Mouse (Mus musculus) hindbrain, embryonic 16.5 days (tissue): ENCODE measurements around the gene Mycbp. TPM values are rescaled to one million over a fixed set of nuclear protein-coding genes. Genes with fewer than 3 reads are reported as not detected.
"Not testable (repeated sequence)": the region's sequence is repeated elsewhere in the genome, so short reads cannot be mapped to it uniquely, and the experiment has no call there.

Experiments
- ATAC-seq: fragments of 200-750 bp; cut with Nextera tagmentation; 2 replicates; pipeline ENCODE4 v1.8.0; 2017; ENCODE audit warnings: moderate TSS enrichment, moderate library complexity
- H3K27ac ChIP-seq: fragments of 300-500 bp; sonication (generic); 2 replicates; pipeline ENCODE4 v1.5.1; 2014; ENCODE audit warnings: low read depth, mild to moderate bottlenecking, control low read depth, low read length, moderate library complexity
- H3K27me3 ChIP-seq: fragments of 300-500 bp; sonication (generic); replicated peaks from 2 replicates; pipeline ENCODE4 v1.6.1; 2014; ENCODE audit warnings: low read length; ENCODE audit not compliant: control insufficient read depth, insufficient read depth
- H3K36me3 ChIP-seq: fragments of 300-500 bp; sonication (generic); 2 replicates; pipeline ENCODE4 v1.6.1; 2014; ENCODE audit warnings: mild to moderate bottlenecking, low read length, moderate library complexity, mixed read lengths; ENCODE audit not compliant: control insufficient read depth, insufficient read depth
- H3K4me1 ChIP-seq: fragments of 300-500 bp; sonication (generic); 2 replicates; pipeline ENCODE4 v1.6.1; 2014; ENCODE audit warnings: low read depth, low read length; ENCODE audit not compliant: control insufficient read depth, insufficient read depth
- H3K4me2 ChIP-seq: fragments of 300-500 bp; sonication (generic); 2 replicates; pipeline ENCODE4 v1.6.1; 2014; ENCODE audit warnings: mild to moderate bottlenecking, low read length, control low read depth, moderate library complexity
- H3K4me3 ChIP-seq: fragments of 300-500 bp; sonication (generic); 2 replicates; pipeline ENCODE4 v1.5.1; 2014; ENCODE audit warnings: mild to moderate bottlenecking, low read length, control low read depth, moderate library complexity
- H3K9ac ChIP-seq: fragments of 300-500 bp; sonication (generic); 2 replicates; pipeline ENCODE4 v1.6.1; 2014; ENCODE audit warnings: low read depth, mild to moderate bottlenecking, control low read depth, low read length, moderate library complexity
- H3K9me3 ChIP-seq: fragments of 300-500 bp; sonication (generic); 2 replicates; pipeline ENCODE4 v1.6.1; 2014; ENCODE audit warnings: mild to moderate bottlenecking, low read length, moderate library complexity; ENCODE audit not compliant: control insufficient read depth
- WGBS: fragments of 180-500 bp; shearing (Covaris S2); extraction: QIAGEN DNeasy Blood & Tissue Kit; methylation state at CpG from one replicate; pipeline ENCODE4 v1.1.7; 2014; 5-methylcytosine and 5-hydroxymethylcytosine counted together
- polyA plus RNA-seq: library from polyadenylated mRNA; unstranded; fragments of >200 nt; fragmentation: Nextera tagmentation; extraction: Ambion mirVana; gene quantifications from 2 replicates; pipeline ENCODE4 v1.2.1, GENCODE M21; 2015

The Mycbp gene
- polyA plus RNA-seq, 1 experiment from 2014 or later = 35.6 TPM

- Histone ChIP-seq H3K9ac (no peak overlapping the region), H3K4me3 (no peak overlapping the region), H3K27me3 (no peaks in the 10 kb centered on the region), H3K4me1 (no peaks in the 10 kb centered on the region), H3K27ac (no peak overlapping the region), H3K9me3 (no peaks in the 10 kb centered on the region), H3K36me3 (peaks cover 25% of the 10 kb centered on the region), H3K4me2 (no peak overlapping the region)
- ATAC-seq = no peak
- WGBS = 96% methylated on average over 4 of the region's 4 CpGs
Observed at GRCm38 (mm10) chr4:123929994-123930393, 25.4 kb downstream of the Mycbp start.

- H3K4me1 ChIP-seq = no peaks in the 10 kb centered on the region
- H3K4me2 ChIP-seq = no peak overlapping the region
- H3K9me3 ChIP-seq = no peaks in the 10 kb centered on the region
- H3K4me3 ChIP-seq = no peak overlapping the region
- H3K27ac ChIP-seq = no peak overlapping the region
- H3K36me3 ChIP-seq = peaks cover 30% of the 10 kb centered on the region
- no peak for ATAC-seq
- no peak overlapping the region for H3K9ac ChIP-seq
- WGBS = 94% methylated on average over 4 of the region's 4 CpGs
- no peaks in the 10 kb centered on the region for H3K27me3 ChIP-seq
Observed at GRCm38 (mm10) chr4:123934306-123934705, 29.7 kb downstream of the Mycbp start.

DNA sequence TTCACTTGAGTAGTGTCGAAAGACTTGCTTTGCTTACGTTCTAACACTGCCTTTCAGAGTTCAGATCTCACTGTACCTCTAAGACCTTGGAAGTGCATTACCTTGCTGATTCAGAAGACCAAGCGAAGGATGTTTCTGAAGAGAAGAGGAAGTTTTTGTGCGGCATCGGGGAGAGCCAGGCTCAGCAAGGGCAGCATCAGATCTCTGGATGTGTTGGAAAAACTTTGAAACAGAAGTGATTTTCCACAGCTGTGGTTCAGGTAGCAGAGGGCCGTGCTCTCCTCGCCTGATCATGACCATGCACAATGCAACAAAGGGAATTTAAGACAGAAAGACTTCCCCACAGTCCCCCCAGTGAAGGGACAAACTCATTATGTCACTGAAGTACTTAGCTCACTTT is 31.4 kb downstream of the Mycbp start:
- no peaks in the 10 kb centered on the region for H3K9me3 ChIP-seq
- peaks cover 24% of the 10 kb centered on the region for H3K36me3 ChIP-seq
- 94% methylated on average over 7 of the region's 7 CpGs for WGBS
- H3K4me2 ChIP-seq = no peak overlapping the region
- no peak overlapping the region for H3K4me3 ChIP-seq
- no peak for ATAC-seq
- H3K4me1 ChIP-seq = no peaks in the 10 kb centered on the region
- no peak overlapping the region for H3K9ac ChIP-seq
- H3K27me3 ChIP-seq = no peaks in the 10 kb centered on the region
- H3K27ac ChIP-seq = no peak overlapping the region

- no peak overlapping the region for H3K9ac ChIP-seq
- WGBS = 4% methylated on average over 4 of the region's 4 CpGs
- no peak for ATAC-seq
- H3K36me3 ChIP-seq = peaks cover 21% of the 10 kb centered on the region
- no peaks in the 10 kb centered on the region for H3K4me1 ChIP-seq
- H3K27me3 ChIP-seq = no peaks in the 10 kb centered on the region; the same call in 1 of the 2 replicates
- no peak overlapping the region for H3K4me3 ChIP-seq
- no peak overlapping the region for H3K4me2 ChIP-seq
- no peaks in the 10 kb centered on the region for H3K9me3 ChIP-seq
- H3K27ac ChIP-seq = no peak overlapping the region
Observed at GRCm38 (mm10) chr4:123939838-123940237, 35.2 kb downstream of the Mycbp start.

DNA sequence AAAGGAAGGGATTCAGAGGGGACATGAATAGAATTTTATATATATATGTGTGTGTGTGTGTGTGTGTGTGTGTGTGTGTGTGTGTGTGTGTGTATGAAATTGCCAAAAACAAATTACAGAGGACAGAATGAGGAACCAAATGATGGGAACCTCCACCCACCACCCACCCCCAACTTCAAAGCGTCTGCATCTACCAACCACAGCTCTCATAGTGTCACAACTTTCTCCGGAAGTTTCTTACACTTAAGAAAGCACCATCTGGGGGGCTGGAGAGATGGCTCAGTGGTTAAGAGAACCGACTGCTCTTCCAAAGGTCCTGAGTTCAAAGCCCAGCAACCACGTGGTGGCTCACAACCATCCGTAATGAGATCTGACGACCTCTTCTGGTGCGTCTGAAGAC is 36.2 kb downstream of the Mycbp start:
- not testable (repeated sequence) for H3K9me3 ChIP-seq, H3K27ac ChIP-seq, H3K4me1 ChIP-seq, H3K9ac ChIP-seq, H3K4me2 ChIP-seq, ATAC-seq, H3K27me3 ChIP-seq, H3K4me3 ChIP-seq
- peaks cover 14% of the 10 kb centered on the region for H3K36me3 ChIP-seq
- 81% methylated on average over 7 of the region's 7 CpGs for WGBS

GRCm38 (mm10) chr4:123946701-123947100 is 42.1 kb downstream of the Mycbp start:
- Histone ChIP-seq H3K27me3 (peaks cover 5% of the 10 kb centered on the region; the same call in 1 of the 2 replicates), H3K27ac (no peak overlapping the region), H3K9ac (no peak overlapping the region), H3K36me3 (no peaks in the 10 kb centered on the region), H3K4me1 (no peaks in the 10 kb centered on the region), H3K9me3 (no peaks in the 10 kb centered on the region), H3K4me2 (no peak overlapping the region), H3K4me3 (no peak overlapping the region)
- WGBS = 79% methylated on average over 4 of the region's 4 CpGs
- ATAC-seq = no peak

- Histone ChIP-seq H3K9ac (no peak overlapping the region), H3K27ac (no peak overlapping the region), H3K4me2 (no peak overlapping the region), H3K4me3 (no peak overlapping the region), H3K36me3 (no peaks in the 10 kb centered on the region), H3K27me3 (peaks cover 5% of the 10 kb centered on the region; the same call in 1 of the 2 replicates), H3K4me1 (no peaks in the 10 kb centered on the region), H3K9me3 (no peaks in the 10 kb centered on the region)
- WGBS = 45% methylated on average over 5 of the region's 5 CpGs
- ATAC-seq = no peak
Observed at GRCm38 (mm10) chr4:123947149-123947548, 42.5 kb downstream of the Mycbp start.

GRCm38 (mm10) chr4:123948901-123949300 is 44.3 kb downstream of the Mycbp start:
- WGBS = 71% methylated on average over 6 of the region's 6 CpGs
- H3K9ac ChIP-seq = no peak overlapping the region

GRCm38 (mm10) chr4:123949649-123950048 is 45.0 kb downstream of the Mycbp start:
- H3K27ac ChIP-seq = no peak overlapping the region
- ATAC-seq = no peak
- 77% methylated on average over 10 of the region's 10 CpGs for WGBS
- H3K9me3 ChIP-seq = no peaks in the 10 kb centered on the region
- H3K4me1 ChIP-seq = no peaks in the 10 kb centered on the region
- H3K4me3 ChIP-seq = no peak overlapping the region
- H3K9ac ChIP-seq = no peak overlapping the region
- no peak overlapping the region for H3K4me2 ChIP-seq
- peaks cover 5% of the 10 kb centered on the region; the same call in 1 of the 2 replicates for H3K27me3 ChIP-seq
- no peaks in the 10 kb centered on the region for H3K36me3 ChIP-seq

More at GRCm38 (mm10) chr4:123948901-123949300, 44.3 kb downstream of the Mycbp start:
- Histone ChIP-seq H3K4me2 (no peak overlapping the region), H3K36me3 (no peaks in the 10 kb centered on the region), H3K27me3 (peaks cover 5% of the 10 kb centered on the region; the same call in 1 of the 2 replicates), H3K9me3 (no peaks in the 10 kb centered on the region), H3K4me1 (no peaks in the 10 kb centered on the region), H3K4me3 (no peak overlapping the region), H3K27ac (no peak overlapping the region)
- no peak for ATAC-seq

- Histone ChIP-seq H3K36me3 (no peaks in the 10 kb centered on the region), H3K4me2 (no peak overlapping the region), H3K27ac (no peak overlapping the region), H3K4me3 (no peak overlapping the region), H3K4me1 (no peaks in the 10 kb centered on the region), H3K9ac (no peak overlapping the region), H3K27me3 (peaks cover 3% of the 10 kb centered on the region; the same call in 1 of the 2 replicates), H3K9me3 (no peaks in the 10 kb centered on the region)
- 42% methylated on average over 7 of the region's 8 CpGs for WGBS
- ATAC-seq = no peak
Observed at GRCm38 (mm10) chr4:123952059-123952458, 47.4 kb downstream of the Mycbp start.
